ENCODE assay signal across 8 mouse cellular contexts in genomic region chr13:54589414-54589995, GRCm38 (mm10). TPM values are rescaled to one million over a fixed set of nuclear protein-coding genes. Genes with fewer than 3 reads are reported as not detected.
A peak's percentile ranks its signal among the peaks of the same experiment; 100 is the strongest.
DNase-seq lines count a peak whose midpoint lies in the region; ATAC-seq lines count a peak whose summit lies in the region.

No protein-coding gene starts in this region.

- ATAC-seq in heart, embryonic 14.5 days (ENCODE audit: insufficient number of reproducible peaks, insufficient read depth, low FRiP score, low read depth), result 0 out of 2 replicates have a peak, but pooled peaks have one; percentile 1
- ATAC-seq in hindbrain, embryonic 12.5 days (ENCODE audit: low FRiP score), result peak; percentile 46
- ATAC-seq in megakaryocyte-erythroid progenitor cell, adult 5-6 weeks (replicated peaks; ENCODE audit: low FRiP score, low TSS enrichment, poor library complexity, severe bottlenecking), result peak; percentile 45

- no peak for DNase-seq in heart, postnatal 4 days
- DNase-seq in MEL-GATA-1-ER (ENCODE audit: extremely low read depth, low read depth), result peak; percentile 65
- no peak for DNase-seq in right cerebral cortex, postnatal 10 days (ENCODE audit: low spot score in 2 of 2)
- DNase-seq in left cerebral cortex, postnatal 36 days (ENCODE audit: low spot score in 2 of 2), result no peak
- no peak for DNase-seq in kidney, adult 18-20 months

- peak overlapping the region; percentile 88 for H3K9ac ChIP-seq in heart, embryonic 14.5 days (ENCODE audit: low read length)
- peak overlapping the region; percentile 81 for H3K9ac ChIP-seq in hindbrain, embryonic 12.5 days

- no peaks in the 10 kb centered on the region for H3K27me3 ChIP-seq in heart, embryonic 14.5 days (ENCODE audit: control insufficient read depth, insufficient read depth, low read length)
- no peaks in the 10 kb centered on the region for H3K27me3 ChIP-seq in hindbrain, embryonic 12.5 days

- intact Hi-C loops in left cerebral cortex, postnatal 36 days (cut with DNase I), result no loop called here

- under 1% methylated on average over 24 of the region's 24 CpGs for WGBS in heart, embryonic 14.5 days
- WGBS in hindbrain, embryonic 12.5 days, result under 1% methylated on average over 24 of the region's 24 CpGs

- H3K4me2 ChIP-seq in heart, embryonic 14.5 days (ENCODE audit: low read length), result peak overlapping the region; percentile 82
- peak overlapping the region; percentile 74 for H3K4me2 ChIP-seq in hindbrain, embryonic 12.5 days (replicated peaks)

- H3K9me3 ChIP-seq in heart, embryonic 14.5 days (ENCODE audit: control insufficient read depth, low read length), result no peaks in the 10 kb centered on the region
- H3K9me3 ChIP-seq in hindbrain, embryonic 12.5 days (replicated peaks), result no peaks in the 10 kb centered on the region

- H3K4me3 ChIP-seq in heart, embryonic 14.5 days (ENCODE audit: control insufficient read depth in 1 of 2, insufficient read depth in 1 of 2, low read depth in 1 of 2, low read length in 2 of 2), result peak overlapping the region; percentile 80 to 93
- H3K4me3 ChIP-seq in hindbrain, embryonic 12.5 days, result peak overlapping the region; percentile 58

- H3K36me3 ChIP-seq in heart, embryonic 14.5 days (ENCODE audit: control insufficient read depth, insufficient read depth, low read length), result peaks cover 62% of the 10 kb centered on the region
- H3K36me3 ChIP-seq in hindbrain, embryonic 12.5 days, result peaks cover 28% of the 10 kb centered on the region

- H3K27ac ChIP-seq in heart, embryonic 14.5 days (replicated peaks in 1 of 2; ENCODE audit: control insufficient read depth in 1 of 2, insufficient read depth in 1 of 2, low read depth in 2 of 2, low read length in 2 of 2), result peak overlapping the region; percentile 53 to 76; a peak in 3 of 4 replicates
- H3K27ac ChIP-seq in hindbrain, embryonic 12.5 days, result no peak overlapping the region

- H3K4me1 ChIP-seq in heart, embryonic 14.5 days (ENCODE audit: control insufficient read depth in 2 of 2, insufficient read depth in 2 of 2, low read length in 2 of 2), result peaks cover 2 to 12% of the 10 kb centered on the region in 2 experiments; a peak in 2 of 4 replicates
- peaks cover 17% of the 10 kb centered on the region for H3K4me1 ChIP-seq in hindbrain, embryonic 12.5 days

RNA-seq across cellular contexts. Expression of gene Nop16, which starts 0.4 kb away (rescaled TPM):
- polyA plus RNA-seq in heart, embryonic 14.5 days (2014; fragmentation: Nextera tagmentation; extraction: Ambion mirVana), result 46.5 and 48.9 TPM in 2 replicates
- total RNA-seq in heart, postnatal 4 days (2021), result 10 to 100 TPM; 21.8 to 21.9 TPM
- 57.1 and 57.8 TPM in 2 replicates for polyA plus RNA-seq in hindbrain, embryonic 12.5 days (2016; fragmentation: Nextera tagmentation; extraction: Ambion mirVana)
- total RNA-seq in megakaryocyte-erythroid progenitor cell, adult 5-6 weeks (2014; fragmentation: Nextera tagmentation), result 57.6 and 76.1 TPM in 2 replicates
- 66.3 and 124 TPM in 2 replicates for total RNA-seq in megakaryocyte-erythroid progenitor cell, adult 5-6 weeks (2017)
- 10 to 100 TPM; 21.7 to 27.3 TPM for total RNA-seq in left cerebral cortex, postnatal 36 days (2021)

RNA-seq across cellular contexts. Expression of gene Higd2a, which starts 0.5 kb away (rescaled TPM):
- 318 and 319 TPM in 2 replicates for polyA plus RNA-seq in heart, embryonic 14.5 days (2014; fragmentation: Nextera tagmentation; extraction: Ambion mirVana)
- total RNA-seq in heart, postnatal 4 days (2021), result 100 to 1,000 TPM; 224 to 238 TPM
- polyA plus RNA-seq in hindbrain, embryonic 12.5 days (2016; fragmentation: Nextera tagmentation; extraction: Ambion mirVana), result 171 and 172 TPM in 2 replicates
- 101 and 117 TPM in 2 replicates for total RNA-seq in megakaryocyte-erythroid progenitor cell, adult 5-6 weeks (2014; fragmentation: Nextera tagmentation)
- total RNA-seq in megakaryocyte-erythroid progenitor cell, adult 5-6 weeks (2017), result 24.4 and 40.6 TPM in 2 replicates
- 100 to 1,000 TPM; 136 to 157 TPM for total RNA-seq in left cerebral cortex, postnatal 36 days (2021)

RNA-seq across cellular contexts. Expression of gene Arl10, which starts 14.7 kb away (rescaled TPM):
- polyA plus RNA-seq in heart, embryonic 14.5 days (2014; fragmentation: Nextera tagmentation; extraction: Ambion mirVana), result 16.1 and 19.2 TPM in 2 replicates
- total RNA-seq in heart, postnatal 4 days (2021), result 10 to 100 TPM; 13.3 to 13.7 TPM
- polyA plus RNA-seq in hindbrain, embryonic 12.5 days (2016; fragmentation: Nextera tagmentation; extraction: Ambion mirVana), result 52.1 and 54.2 TPM in 2 replicates
- total RNA-seq in megakaryocyte-erythroid progenitor cell, adult 5-6 weeks (2014; fragmentation: Nextera tagmentation), result 9.0 and 16.5 TPM in 2 replicates
- not detected in 2 replicates for total RNA-seq in megakaryocyte-erythroid progenitor cell, adult 5-6 weeks (2017)
- total RNA-seq in left cerebral cortex, postnatal 36 days (2021), result 10 to 100 TPM; 24.1 to 27.8 TPM

RNA-seq across cellular contexts. Expression of gene Cltb, which starts 21.6 kb away (rescaled TPM):
- polyA plus RNA-seq in heart, embryonic 14.5 days (2014; fragmentation: Nextera tagmentation; extraction: Ambion mirVana), result 37.9 and 45.0 TPM in 2 replicates
- 10 to 100 TPM; 90.0 to 96.8 TPM for total RNA-seq in heart, postnatal 4 days (2021)
- polyA plus RNA-seq in hindbrain, embryonic 12.5 days (2016; fragmentation: Nextera tagmentation; extraction: Ambion mirVana), result 54.4 and 58.2 TPM in 2 replicates
- total RNA-seq in megakaryocyte-erythroid progenitor cell, adult 5-6 weeks (2014; fragmentation: Nextera tagmentation), result 12.1 and 15.2 TPM in 2 replicates
- total RNA-seq in megakaryocyte-erythroid progenitor cell, adult 5-6 weeks (2017), result 20.0 and 26.3 TPM in 2 replicates
- total RNA-seq in left cerebral cortex, postnatal 36 days (2021), result 100 to 1,000 TPM; 308 to 344 TPM

RNA-seq across cellular contexts. Expression of gene 4833439L19Rik, which starts 24.3 kb away (rescaled TPM):
- polyA plus RNA-seq in heart, embryonic 14.5 days (2014; fragmentation: Nextera tagmentation; extraction: Ambion mirVana), result 123 and 128 TPM in 2 replicates
- 10 to 100 TPM; 83.7 to 87.2 TPM for total RNA-seq in heart, postnatal 4 days (2021)
- polyA plus RNA-seq in hindbrain, embryonic 12.5 days (2016; fragmentation: Nextera tagmentation; extraction: Ambion mirVana), result 235 and 241 TPM in 2 replicates
- total RNA-seq in megakaryocyte-erythroid progenitor cell, adult 5-6 weeks (2014; fragmentation: Nextera tagmentation), result 46.8 and 49.8 TPM in 2 replicates
- total RNA-seq in megakaryocyte-erythroid progenitor cell, adult 5-6 weeks (2017), result 17.8 and 35.2 TPM in 2 replicates
- 100 to 1,000 TPM; 135 to 140 TPM for total RNA-seq in left cerebral cortex, postnatal 36 days (2021)
